Mouse (Mus musculus) urinary bladder, postnatal 4 days (tissue): ENCODE data around the gene Dock4.

Experiments
- DNase-seq, 2 experiments: peaks; one replicate each; pipeline ENCODE4 v3.0.0; 2021 to 2022; ENCODE audit warnings: low spot score in 2 of 2

Dock4 gene

DNA sequence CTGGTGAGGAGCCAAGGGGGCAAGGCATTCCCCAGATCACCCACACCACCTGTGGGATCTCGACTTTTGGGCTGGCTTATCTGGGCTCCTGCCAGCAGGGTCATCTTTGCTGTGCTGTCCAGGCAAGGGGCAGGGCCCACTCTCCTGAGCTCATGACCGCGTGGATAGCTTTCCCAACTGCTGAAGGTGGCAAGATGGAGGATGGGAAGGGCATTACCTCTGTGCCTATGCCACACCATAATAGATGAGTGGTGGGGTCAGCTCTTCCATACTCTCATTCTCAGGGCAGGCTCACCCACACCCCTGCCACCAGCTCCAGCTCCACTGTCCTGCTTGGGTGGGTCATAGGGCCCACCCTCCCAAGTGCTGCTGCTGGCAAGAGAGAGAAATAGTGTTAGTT, 439.2 kb downstream of the Dock4 start:
- no peak for DNase-seq

GRCm38 (mm10) chr12:40885377-40885776, 439.6 kb downstream of the Dock4 start:
- no peak for DNase-seq

GRCm38 (mm10) chr12:40887496-40887895, 441.7 kb downstream of the Dock4 start:
- no peak for DNase-seq

- no peak for DNase-seq
These were observed 442.6 kb downstream of the Dock4 start for GRCm38 (mm10) chr12:40888261-40888791.

- DNase-seq, result no peak
These were observed 443.1 kb downstream of the Dock4 start for GRCm38 (mm10) chr12:40888829-40889228.

GRCm38 (mm10) chr12:40889534-40889933, 443.8 kb downstream of the Dock4 start:
- DNase-seq, result no peak

DNA sequence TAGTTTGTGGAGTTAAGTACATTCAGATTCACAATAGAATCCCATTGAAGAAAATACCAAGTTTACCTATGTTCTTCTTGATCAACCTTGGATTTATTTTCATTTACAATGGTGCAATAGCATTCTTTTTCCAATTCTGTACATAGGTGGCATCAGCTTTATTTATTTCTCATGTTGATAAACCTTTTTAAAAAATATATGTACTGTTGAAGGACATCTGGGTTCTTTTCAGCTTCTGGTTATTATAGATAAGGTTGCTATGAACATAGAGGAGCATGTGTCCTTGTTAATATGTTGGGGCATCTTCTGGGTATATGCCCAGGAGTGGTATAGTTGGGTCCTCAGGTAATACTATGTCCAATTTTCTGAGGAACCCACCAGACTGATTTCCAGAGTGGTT, 445.4 kb downstream of the Dock4 start:
- DNase-seq, result no peak

DNA sequence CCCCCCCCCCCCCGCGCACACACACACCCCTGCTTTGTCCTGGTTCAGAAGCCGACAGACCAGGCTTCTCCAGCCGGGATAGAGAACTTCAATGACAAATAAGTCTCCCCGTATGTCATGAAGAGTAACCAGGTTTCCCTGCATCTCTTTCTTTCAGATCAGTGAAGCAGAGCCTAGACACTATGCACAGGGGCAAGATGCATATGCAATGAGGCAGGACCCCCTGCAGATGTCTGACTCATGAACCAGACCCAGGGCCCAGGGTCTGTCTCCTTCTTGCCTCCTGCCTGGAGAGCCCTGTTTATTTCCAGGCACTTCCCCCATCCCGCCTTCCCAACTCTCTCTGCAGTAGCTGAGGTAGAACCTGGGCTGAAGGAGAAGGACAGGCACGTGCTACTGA, 448.0 kb downstream of the Dock4 start:
- no peak for DNase-seq

DNA sequence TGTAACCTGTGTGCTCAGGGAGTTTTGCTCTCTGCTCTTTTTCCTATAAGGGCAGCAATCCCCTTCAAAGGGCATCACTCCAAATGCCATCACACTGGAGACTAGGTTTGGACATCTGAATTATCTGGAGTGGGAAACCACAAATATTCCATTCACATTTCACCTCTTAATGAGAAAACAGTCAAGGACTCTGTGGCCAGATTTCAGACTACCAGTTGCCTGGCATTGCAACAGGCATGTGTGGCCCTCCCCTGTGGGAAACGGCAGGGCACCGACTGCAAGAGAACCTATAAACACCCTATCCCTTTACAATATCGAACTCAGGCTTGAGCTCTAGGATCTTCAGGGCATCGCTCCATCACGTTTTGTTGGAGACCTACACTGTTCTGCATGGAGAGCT, 448.9 kb downstream of the Dock4 start:
- DNase-seq, result no peak
